Mouse (Mus musculus): ENCODE results near the gene Hp1bp3.

GRCm38 (mm10) chr4:138216200-138216890 is at the start of gene Hp1bp3:
- TF ChIP-seq POLR2A (IDR thresholded peaks at IDR 0.05; ENCODE audit: low read depth, low read length) (peak; percentile 69), CTCF (conservative IDR thresholded peaks at IDR 0.05 in 1 of 2, IDR thresholded peaks at IDR 0.05 in 1 of 2; ENCODE audit: low read depth in 2 of 2, low read length in 2 of 2) (no peak)
